Mouse (Mus musculus): ENCODE results near the gene Tenm2. TPM values are rescaled to one million over a fixed set of nuclear protein-coding genes. Genes with fewer than 3 reads are reported as not detected.

Tenm2 gene
- polyA plus RNA-seq, 1 experiment from 2014 or later = 77.0 TPM

GRCm38 (mm10) chr11:36220651-36221050, 1015.1 kb downstream of the Tenm2 start:
- Histone ChIP-seq H3K9ac (ENCODE audit: low read depth, low read length) (peak overlapping the region; percentile 39), H3K36me3 (ENCODE audit: control insufficient read depth, insufficient read depth, low read length) (no peaks in the 10 kb centered on the region), H3K27me3 (ENCODE audit: control insufficient read depth, insufficient read depth, low read depth, low read length) (no peaks in the 10 kb centered on the region), H3K4me2 (ENCODE audit: low read length) (no peak overlapping the region), H3K4me3 (ENCODE audit: low read depth, low read length) (no peak overlapping the region), H3K9me3 (replicated peaks; ENCODE audit: control insufficient read depth, low read length, poor library complexity, severe bottlenecking) (no peaks in the 10 kb centered on the region), H3K4me1 (ENCODE audit: control insufficient read depth, insufficient read depth, low read length) (peaks cover 28% of the 10 kb centered on the region), H3K27ac (ENCODE audit: low read length) (peak overlapping the region; percentile 72)
- WGBS = 8% methylated on average over 5 of the region's 5 CpGs
- ATAC-seq = no peak

GRCm38 (mm10) chr11:36219586-36219985, 1016.2 kb downstream of the Tenm2 start:
- ATAC-seq = no peak
- 84% methylated on average over 4 of the region's 4 CpGs for WGBS
- H3K9me3 ChIP-seq (replicated peaks; ENCODE audit: control insufficient read depth, low read length, poor library complexity, severe bottlenecking) = no peaks in the 10 kb centered on the region
- no peaks in the 10 kb centered on the region for H3K27me3 ChIP-seq (ENCODE audit: control insufficient read depth, insufficient read depth, low read depth, low read length)
- no peak overlapping the region for H3K4me3 ChIP-seq (ENCODE audit: low read depth, low read length)
- peaks cover 28% of the 10 kb centered on the region for H3K4me1 ChIP-seq (ENCODE audit: control insufficient read depth, insufficient read depth, low read length)
- H3K4me2 ChIP-seq (ENCODE audit: low read length) = no peak overlapping the region
- no peaks in the 10 kb centered on the region for H3K36me3 ChIP-seq (ENCODE audit: control insufficient read depth, insufficient read depth, low read length)
- H3K27ac ChIP-seq (ENCODE audit: low read length) = no peak overlapping the region
- H3K9ac ChIP-seq (ENCODE audit: low read depth, low read length) = no peak overlapping the region

DNA sequence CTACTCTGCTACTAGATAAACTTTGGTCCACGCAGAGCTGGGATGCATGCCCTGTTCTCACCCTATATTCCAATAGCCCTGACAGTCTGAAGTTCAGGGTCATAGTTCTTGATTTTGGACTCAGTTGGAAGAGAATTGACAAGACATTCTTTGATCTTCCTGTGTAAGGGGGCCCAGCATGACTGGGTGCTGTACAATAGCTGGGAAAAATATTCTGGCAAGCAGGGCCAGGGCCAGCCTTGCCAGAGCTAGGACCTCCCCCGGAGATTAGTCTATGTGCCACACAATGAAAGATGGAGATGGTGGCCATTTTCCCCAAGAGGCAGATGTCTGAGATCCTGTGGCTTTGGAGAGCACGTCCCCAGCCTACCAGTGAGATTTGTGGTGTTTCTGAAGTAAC, 1021.2 kb downstream of the Tenm2 start:
- no peak for ATAC-seq
- WGBS = 75% methylated on average over 3 of the region's 3 CpGs
- no peak overlapping the region for H3K9ac ChIP-seq (ENCODE audit: low read depth, low read length)
- H3K4me2 ChIP-seq (ENCODE audit: low read length) = no peak overlapping the region
- H3K9me3 ChIP-seq (replicated peaks; ENCODE audit: control insufficient read depth, low read length, poor library complexity, severe bottlenecking) = no peaks in the 10 kb centered on the region
- no peaks in the 10 kb centered on the region for H3K36me3 ChIP-seq (ENCODE audit: control insufficient read depth, insufficient read depth, low read length)
- no peaks in the 10 kb centered on the region for H3K4me1 ChIP-seq (ENCODE audit: control insufficient read depth, insufficient read depth, low read length)
- H3K4me3 ChIP-seq (ENCODE audit: low read depth, low read length) = no peak overlapping the region
- no peak overlapping the region for H3K27ac ChIP-seq (ENCODE audit: low read length)
- H3K27me3 ChIP-seq (ENCODE audit: control insufficient read depth, insufficient read depth, low read depth, low read length) = no peaks in the 10 kb centered on the region

DNA sequence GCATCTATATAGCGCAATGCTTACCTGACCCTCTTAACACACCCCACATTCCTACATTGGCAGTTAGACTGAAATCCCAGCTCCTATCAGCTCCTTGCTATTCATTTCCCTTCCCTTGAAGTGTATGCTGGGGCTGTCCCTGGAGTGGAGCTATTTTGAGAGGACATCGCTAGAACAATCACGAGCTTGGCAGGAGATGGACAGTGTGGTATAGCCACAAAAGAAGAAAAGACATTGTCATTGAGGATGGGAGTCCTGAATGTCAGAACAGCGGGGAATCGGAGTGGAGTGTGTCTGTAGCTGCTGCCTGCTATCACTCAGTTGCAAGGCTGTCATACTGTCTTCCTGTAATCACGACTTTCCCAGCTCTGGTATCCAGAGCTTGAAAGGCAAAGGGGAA, 1031.4 kb downstream of the Tenm2 start:
- peaks cover 3% of the 10 kb centered on the region; the same call in 1 of the 2 replicates for H3K4me1 ChIP-seq (ENCODE audit: control insufficient read depth, insufficient read depth, low read length)
- 0 out of 2 replicates have a peak, but pooled peaks have one; percentile 17 for ATAC-seq
- no peak overlapping the region for H3K9ac ChIP-seq (ENCODE audit: low read depth, low read length)
- H3K9me3 ChIP-seq (replicated peaks; ENCODE audit: control insufficient read depth, low read length, poor library complexity, severe bottlenecking) = no peaks in the 10 kb centered on the region
- H3K27me3 ChIP-seq (ENCODE audit: control insufficient read depth, insufficient read depth, low read depth, low read length) = no peaks in the 10 kb centered on the region
- peaks cover 2% of the 10 kb centered on the region; the same call in 1 of the 2 replicates for H3K36me3 ChIP-seq (ENCODE audit: control insufficient read depth, insufficient read depth, low read length)
- WGBS = 65% methylated on average over 6 of the region's 6 CpGs
- no peak overlapping the region for H3K4me3 ChIP-seq (ENCODE audit: low read depth, low read length)
- H3K27ac ChIP-seq (ENCODE audit: low read length) = no peak overlapping the region
- H3K4me2 ChIP-seq (ENCODE audit: low read length) = no peak overlapping the region

DNA sequence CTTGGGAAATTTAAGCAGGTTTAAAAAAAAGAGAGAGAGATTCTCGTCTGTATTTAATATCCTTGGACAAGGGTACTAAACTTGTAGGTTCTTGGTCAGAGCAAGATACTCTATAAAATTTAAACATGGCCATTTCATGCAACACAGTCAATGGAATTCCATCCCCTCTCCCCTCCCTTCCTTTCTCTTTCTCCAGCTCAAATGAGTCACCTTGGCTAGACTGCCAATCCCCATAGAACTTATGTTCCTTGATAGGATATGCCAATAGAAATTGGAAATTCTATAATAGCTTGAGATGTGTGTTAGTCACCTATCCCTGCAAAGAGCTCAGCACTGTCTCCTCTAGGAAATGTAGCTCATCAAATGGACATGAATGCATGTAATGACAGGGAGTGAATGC, 1031.9 kb downstream of the Tenm2 start:
- H3K9me3 ChIP-seq (replicated peaks; ENCODE audit: control insufficient read depth, low read length, poor library complexity, severe bottlenecking) = no peaks in the 10 kb centered on the region
- 69% methylated on average over 1 of the region's 1 CpGs for WGBS
- H3K4me2 ChIP-seq (ENCODE audit: low read length) = no peak overlapping the region
- H3K4me1 ChIP-seq (ENCODE audit: control insufficient read depth, insufficient read depth, low read length) = peaks cover 3% of the 10 kb centered on the region; the same call in 1 of the 2 replicates
- no peak for ATAC-seq
- H3K27me3 ChIP-seq (ENCODE audit: control insufficient read depth, insufficient read depth, low read depth, low read length) = no peaks in the 10 kb centered on the region
- no peak overlapping the region for H3K27ac ChIP-seq (ENCODE audit: low read length)
- peaks cover 2% of the 10 kb centered on the region; the same call in 1 of the 2 replicates for H3K36me3 ChIP-seq (ENCODE audit: control insufficient read depth, insufficient read depth, low read length)
- H3K4me3 ChIP-seq (ENCODE audit: low read depth, low read length) = no peak overlapping the region
- no peak overlapping the region for H3K9ac ChIP-seq (ENCODE audit: low read depth, low read length)

- Histone ChIP-seq H3K27ac (ENCODE audit: low read length) (no peak overlapping the region), H3K9me3 (replicated peaks; ENCODE audit: control insufficient read depth, low read length, poor library complexity, severe bottlenecking) (no peaks in the 10 kb centered on the region), H3K4me2 (ENCODE audit: low read length) (no peak overlapping the region), H3K36me3 (ENCODE audit: control insufficient read depth, insufficient read depth, low read length) (no peaks in the 10 kb centered on the region), H3K4me1 (ENCODE audit: control insufficient read depth, insufficient read depth, low read length) (no peaks in the 10 kb centered on the region), H3K4me3 (ENCODE audit: low read depth, low read length) (no peak overlapping the region), H3K27me3 (ENCODE audit: control insufficient read depth, insufficient read depth, low read depth, low read length) (no peaks in the 10 kb centered on the region), H3K9ac (ENCODE audit: low read depth, low read length) (no peak overlapping the region)
- WGBS = 48% methylated on average over 2 of the region's 2 CpGs
- ATAC-seq = no peak
Observed at GRCm38 (mm10) chr11:36194348-36194747, 1041.4 kb downstream of the Tenm2 start.

- peak; percentile 56; the same call in 1 of the 2 replicates for ATAC-seq
- 80% methylated on average over 7 of the region's 7 CpGs for WGBS
- Histone ChIP-seq H3K36me3 (ENCODE audit: control insufficient read depth, insufficient read depth, low read length) (peaks cover 2% of the 10 kb centered on the region; the same call in 1 of the 2 replicates), H3K27me3 (ENCODE audit: control insufficient read depth, insufficient read depth, low read depth, low read length) (no peaks in the 10 kb centered on the region), H3K4me2 (ENCODE audit: low read length) (no peak overlapping the region), H3K9ac (ENCODE audit: low read depth, low read length) (no peak overlapping the region), H3K27ac (ENCODE audit: low read length) (0 out of 2 replicates have a peak overlapping the region, but pooled peaks have one; percentile 8), H3K4me3 (ENCODE audit: low read depth, low read length) (no peak overlapping the region), H3K9me3 (replicated peaks; ENCODE audit: control insufficient read depth, low read length, poor library complexity, severe bottlenecking) (no peaks in the 10 kb centered on the region), H3K4me1 (ENCODE audit: control insufficient read depth, insufficient read depth, low read length) (no peaks in the 10 kb centered on the region)
Observed at GRCm38 (mm10) chr11:36176106-36176505, 1059.7 kb downstream of the Tenm2 start.

DNA sequence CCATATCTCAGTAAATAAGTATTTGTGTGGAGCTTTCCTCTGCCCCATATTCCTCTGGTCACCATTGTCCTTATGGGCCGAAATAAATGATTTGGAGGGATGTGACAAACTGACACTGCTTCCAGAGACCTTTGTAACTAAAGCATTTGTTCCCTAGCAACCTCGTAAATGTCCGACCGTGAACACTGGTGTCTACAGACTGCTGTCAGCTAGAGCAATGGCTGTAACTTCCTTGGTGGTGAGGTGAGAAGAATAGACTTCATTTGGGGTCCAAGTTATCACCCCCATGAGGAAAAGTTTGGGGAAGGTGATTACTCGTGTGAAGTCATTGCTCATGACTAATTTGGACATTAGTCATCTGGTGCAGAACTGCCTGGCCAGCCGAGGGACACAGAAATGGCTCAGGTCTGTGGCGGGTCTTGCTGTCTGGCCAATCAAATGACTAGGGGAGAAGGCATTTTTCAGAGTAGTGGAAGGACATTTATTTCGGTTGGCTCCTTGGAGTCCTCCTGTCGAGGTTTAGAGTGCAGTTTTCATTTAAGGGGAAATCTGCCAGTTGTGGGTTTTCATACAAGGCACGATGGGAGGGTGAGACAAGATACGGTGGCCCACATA, 1062.6 kb downstream of the Tenm2 start:
- Histone ChIP-seq H3K27me3 (ENCODE audit: control insufficient read depth, insufficient read depth, low read depth, low read length) (no peaks in the 10 kb centered on the region), H3K4me1 (ENCODE audit: control insufficient read depth, insufficient read depth, low read length) (no peaks in the 10 kb centered on the region), H3K9me3 (replicated peaks; ENCODE audit: control insufficient read depth, low read length, poor library complexity, severe bottlenecking) (no peaks in the 10 kb centered on the region), H3K4me2 (ENCODE audit: low read length) (no peak overlapping the region), H3K9ac (ENCODE audit: low read depth, low read length) (no peak overlapping the region), H3K4me3 (ENCODE audit: low read depth, low read length) (no peak overlapping the region), H3K36me3 (ENCODE audit: control insufficient read depth, insufficient read depth, low read length) (peaks cover 4% of the 10 kb centered on the region; the same call in 1 of the 2 replicates), H3K27ac (ENCODE audit: low read length) (no peak overlapping the region)
- WGBS = 72% methylated on average over 11 of the region's 11 CpGs
- ATAC-seq = no peak

DNA sequence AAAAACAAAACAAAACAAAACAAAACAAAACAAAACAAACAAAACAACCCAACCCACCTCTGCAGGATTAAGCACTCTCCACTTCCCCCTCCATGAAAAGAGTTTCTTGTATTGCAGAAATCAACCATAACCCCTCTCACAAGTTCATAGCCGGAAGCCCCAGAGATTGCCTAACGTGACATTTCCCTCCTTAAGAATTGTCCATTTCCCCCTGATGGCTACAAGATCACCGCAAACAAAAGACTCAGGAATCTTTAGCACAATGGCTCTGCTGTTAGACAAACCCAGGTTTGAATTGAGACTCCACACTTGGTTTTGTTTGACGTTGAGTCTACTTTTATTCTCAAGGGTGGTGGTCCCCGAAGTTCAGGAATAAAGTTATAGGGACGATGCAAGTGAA, 1063.2 kb downstream of the Tenm2 start:
- WGBS = 52% methylated on average over 6 of the region's 6 CpGs
- no peaks in the 10 kb centered on the region for H3K4me1 ChIP-seq (ENCODE audit: control insufficient read depth, insufficient read depth, low read length)
- H3K9me3 ChIP-seq (replicated peaks; ENCODE audit: control insufficient read depth, low read length, poor library complexity, severe bottlenecking) = no peaks in the 10 kb centered on the region
- no peak overlapping the region for H3K27ac ChIP-seq (ENCODE audit: low read length)
- no peak overlapping the region for H3K4me3 ChIP-seq (ENCODE audit: low read depth, low read length)
- H3K27me3 ChIP-seq (ENCODE audit: control insufficient read depth, insufficient read depth, low read depth, low read length) = no peaks in the 10 kb centered on the region
- peaks cover 4% of the 10 kb centered on the region; the same call in 1 of the 2 replicates for H3K36me3 ChIP-seq (ENCODE audit: control insufficient read depth, insufficient read depth, low read length)
- no peak overlapping the region for H3K9ac ChIP-seq (ENCODE audit: low read depth, low read length)
- no peak overlapping the region for H3K4me2 ChIP-seq (ENCODE audit: low read length)
- ATAC-seq = no peak
